Mouse (Mus musculus) CH12.LX (cell line): ENCODE data around the gene Polr2b.

ENCODE experiments used
- MAX ChIP-seq: IDR thresholded peaks from 2 replicates; pipeline ENCODE4 v1.6.1; 2011; ENCODE audit warnings: low read length, improper control_type of control experiment
- POLR2A ChIP-seq: IDR thresholded peaks from 2 replicates; pipeline ENCODE4 v1.6.1; 2011; ENCODE audit warnings: low read depth, mild to moderate bottlenecking, improper control_type of control experiment, low read length

DNA sequence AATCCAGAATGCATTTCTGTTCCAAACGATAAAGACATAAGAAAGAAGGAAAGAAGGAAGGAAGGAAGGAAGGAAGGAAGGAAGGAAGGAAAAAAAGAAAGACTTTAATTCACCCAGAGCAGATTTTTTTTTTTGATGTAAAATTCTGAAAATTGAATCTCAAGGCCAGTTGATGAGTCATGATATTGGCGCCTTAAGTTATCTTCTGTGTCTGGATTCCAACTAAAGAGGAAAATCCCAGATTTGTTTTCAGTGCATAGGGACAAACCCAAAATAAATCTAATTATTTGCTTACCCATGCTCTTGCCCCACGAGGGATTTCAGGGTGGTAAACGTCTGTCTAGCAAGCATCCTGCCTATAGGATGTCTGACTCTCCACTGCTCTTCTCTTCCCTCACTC lies 51.1 kb downstream of the Polr2b start:
- TF ChIP-seq MAX (no peak), POLR2A (no peak)
